11 mouse cellular contexts compared by ENCODE assay signal in genomic region chr4:135154089-135154949, GRCm38 (mm10). TPM values are rescaled to one million over a fixed set of nuclear protein-coding genes. Genes with fewer than 3 reads are reported as not detected.
A peak's percentile ranks its signal among the peaks of the same experiment; 100 is the strongest.
DNase-seq lines count a peak whose midpoint lies in the region; ATAC-seq and TF ChIP-seq lines count a peak whose summit lies in the region.
"Had no signal": no experiment of that assay in that cellular context is flagged by ENCODE, and none has a peak within 500 bp of the region (broad histone marks: within the 10 kb centered on the region; RNA-seq: fewer than 3 reads in every experiment).

No protein-coding gene starts in this region.

- no peaks in the 10 kb centered on the region for H3K36me3 ChIP-seq in thymus, adult 2 months (ENCODE audit: control insufficient read depth, insufficient read depth, low read length)
- H3K36me3 ChIP-seq in liver, embryonic 15.5 days (replicated peaks): no peaks in the 10 kb centered on the region
- H3K36me3 ChIP-seq: G1E had no signal

- WGBS in thymus, adult 2 months: 14% methylated on average over 21 of the region's 21 CpGs
- WGBS in liver, embryonic 15.5 days (ENCODE audit: insufficient replicate concordance): 15% methylated on average over 21 of the region's 21 CpGs

- peak overlapping the region; percentile 27; the same call in 1 of the 2 replicates for H3K9ac ChIP-seq in liver, embryonic 15.5 days

- peaks cover 65% of the 10 kb centered on the region for H3K4me1 ChIP-seq in thymus, adult 2 months (replicated peaks; ENCODE audit: control insufficient read depth, insufficient read depth, low read length)
- peaks cover 43% of the 10 kb centered on the region for H3K4me1 ChIP-seq in liver, embryonic 15.5 days (replicated peaks)

- H3K4me3 ChIP-seq in thymus, adult 2 months (ENCODE audit: control insufficient read depth, insufficient read depth, low read length): peak overlapping the region; percentile 70
- peak overlapping the region; percentile 57 for H3K4me3 ChIP-seq in liver, embryonic 15.5 days (replicated peaks)

- TF ChIP-seq POLR2A in thymus, adult 2 months (IDR thresholded peaks at IDR 0.05; ENCODE audit: control insufficient read depth, extremely low read depth, insufficient read depth, low read length, poor library complexity): no peak

- DNase-seq in frontal cortex, postnatal 36 days (ENCODE audit: low spot score in 2 of 2): peak; percentile 17 to 19
- no peak for DNase-seq in thymus, adult 2 months
- DNase-seq in thymus, postnatal 10 days (ENCODE audit: low spot score in 2 of 2): no peak
- DNase-seq in yolk sac, embryonic 10.5 days (ENCODE audit: low spot score): no peak
- DNase-seq in urinary bladder, postnatal 25 days (ENCODE audit: low spot score): no peak
- no peak for DNase-seq in right cerebral cortex, postnatal 25 days
- DNase-seq: cerebellum, adult 9-11 months had no signal

- H3K9me3 ChIP-seq in liver, embryonic 15.5 days (replicated peaks): no peaks in the 10 kb centered on the region

- no peak for ATAC-seq in frontal cortex, adult (ENCODE audit: low TSS enrichment)
- ATAC-seq in liver, embryonic 15.5 days (ENCODE audit: insufficient read depth): no peak
- ATAC-seq: midbrain, embryonic 16.5 days had no signal

- peak overlapping the region; percentile 79 for H3K4me2 ChIP-seq in liver, embryonic 15.5 days

- peak overlapping the region; percentile 59; the same call in 1 of the 2 replicates for H3K27ac ChIP-seq in thymus, adult 2 months (ENCODE audit: control insufficient read depth, insufficient read depth, low read length)
- H3K27ac ChIP-seq in liver, embryonic 15.5 days (replicated peaks): no peak overlapping the region

- TF ChIP-seq CTCF in thymus, adult 2 months (IDR thresholded peaks at IDR 0.05; ENCODE audit: borderline replicate concordance, control insufficient read depth, extremely low read depth, insufficient read depth, low read length, poor library complexity): no peak

- no peaks in the 10 kb centered on the region; the same call in 1 of the 2 replicates for H3K27me3 ChIP-seq in thymus, adult 2 months (ENCODE audit: control insufficient read depth, insufficient read depth, low read length)
- H3K27me3 ChIP-seq in liver, embryonic 15.5 days: peaks cover 100% of the 10 kb centered on the region

RNA-seq across cellular contexts. Expression of gene Runx3, which starts 33.9 kb away (rescaled TPM):
- 24.6 and 34.2 TPM in 2 replicates for polyA plus RNA-seq in thymus, adult 2 months (2012; rRNA removed)
- 0.60 and 0.75 TPM in 2 replicates for polyA plus RNA-seq in liver, embryonic 15.5 days (2015; fragmentation: Nextera tagmentation; extraction: Ambion mirVana)
- polyA plus RNA-seq: midbrain, embryonic 16.5 days had no signal

Comparison
In these comparisons a context has a peak if more than half of its experiments do, and no peak if none do; other contexts are left out.
1. DNase-seq: peak in frontal cortex, postnatal 36 days (2 of 2); none in thymus, adult 2 months (single experiment), thymus, postnatal 10 days (0 of 2), yolk sac, embryonic 10.5 days (single experiment), urinary bladder, postnatal 25 days (single experiment) and right cerebral cortex, postnatal 25 days (single experiment).
2. RNA of gene Runx3, which starts 33.9 kb away (polyA plus RNA-seq): 24.6 to 34.2 TPM in thymus, adult 2 months; 0.60 to 0.75 TPM in liver, embryonic 15.5 days; every median in the first group is over 10 times any median in the second.